Mouse (Mus musculus): ENCODE measurements around the gene Lzic.

DNA sequence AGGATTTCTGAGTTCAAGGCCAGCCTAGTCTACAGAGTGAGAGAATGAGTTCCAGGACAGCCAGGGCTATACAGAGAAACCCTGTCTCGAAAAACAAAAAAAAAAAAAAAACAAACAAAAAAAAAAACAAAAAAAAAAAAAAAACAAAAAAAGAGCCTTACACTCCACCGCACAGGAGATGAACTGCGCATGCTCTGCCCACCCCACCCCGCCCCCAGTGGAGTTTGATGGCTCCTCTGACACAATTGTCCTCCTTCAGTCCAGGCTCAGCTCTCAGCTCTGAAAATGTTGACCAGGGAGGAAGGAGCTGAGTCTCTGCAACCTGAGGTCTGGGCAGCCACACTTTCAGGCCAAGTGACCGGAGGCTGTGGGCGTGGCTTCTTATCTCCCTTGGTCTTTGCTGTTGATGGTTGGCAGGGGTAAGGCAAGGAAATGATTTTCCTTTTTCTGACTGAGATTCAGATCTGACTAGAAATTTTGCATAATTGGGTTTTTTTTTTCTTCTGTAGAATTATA, 21.5 kb upstream of the Lzic start:
- TF ChIP-seq CTCF (IDR thresholded peaks at IDR 0.05; ENCODE audit: control insufficient read depth, insufficient read depth, insufficient read length) (no peak), MAX (IDR thresholded peaks at IDR 0.05) (no peak), USF1 (IDR thresholded peaks at IDR 0.05; ENCODE audit: low read depth) (no peak), FOSL1 (IDR thresholded peaks at IDR 0.05; ENCODE audit: insufficient read depth, low read length, poor library complexity, severe bottlenecking) (no peak), CEBPB (IDR thresholded peaks at IDR 0.05; ENCODE audit: low read depth) (no peak), MYOG (IDR thresholded peaks at IDR 0.05; ENCODE audit: control insufficient read depth, extremely low read depth, insufficient read length) (no peak)

All from C2C12 (cell line).